Mouse (Mus musculus) left cerebral cortex, postnatal 4 days (tissue): ENCODE data around the gene Prokr1. TPM values are rescaled to one million over a fixed set of nuclear protein-coding genes. Genes with fewer than 3 reads are reported as not detected.
"Not testable (repeated sequence)": the region's sequence is repeated elsewhere in the genome, so short reads cannot be mapped to it uniquely, and the experiment has no call there.

Source experiments
- DNase-seq: peaks from one replicate; pipeline ENCODE4 v3.0.0-alpha.2; 2022
- intact Hi-C: fragments of 180-260 bp; cut with DNase I; formaldehyde crosslinking; loops from one replicate; pipeline ENCODE4 v1.15.1; 2025
- total RNA-seq, 2 experiments: library from RNA; stranded (reverse); gene quantifications; 2 replicates each; pipeline ENCODE4 v1.2.3; 2021

The Prokr1 gene
- total RNA-seq, 2 experiments from 2014 or later: 0.94 to 1.0 TPM

DNA sequence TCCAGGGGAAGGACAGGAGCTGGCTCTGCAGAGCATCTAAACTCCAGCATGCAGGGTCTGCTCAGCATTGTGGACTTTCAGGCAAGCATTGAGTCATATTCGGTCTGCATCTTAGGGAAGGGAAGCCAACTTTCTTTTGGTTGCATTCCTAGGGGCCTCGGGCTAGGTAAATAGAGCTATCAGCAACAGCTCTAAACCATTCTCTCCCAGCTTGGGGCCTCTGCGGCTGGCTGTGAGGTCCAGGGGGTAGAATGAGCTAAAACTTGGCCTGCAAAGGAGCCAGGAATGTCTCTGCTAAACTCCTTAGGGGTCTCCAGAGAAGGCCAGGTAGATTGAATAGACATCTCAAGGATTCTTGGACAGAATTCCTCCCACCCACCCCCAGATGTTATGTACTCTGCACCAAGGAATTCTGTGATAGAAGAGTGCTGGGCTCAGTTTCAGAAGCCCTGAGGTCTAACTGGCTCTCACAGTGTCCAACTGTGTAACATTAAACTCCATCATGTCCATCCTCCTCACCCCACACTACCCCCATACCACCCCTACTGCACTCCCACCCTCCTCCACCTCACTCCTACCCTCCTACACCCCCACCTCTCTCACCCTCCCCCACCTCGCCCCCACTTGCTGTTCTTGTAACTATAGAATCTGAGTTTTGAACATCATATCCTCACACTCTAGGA, 13.8 kb downstream of the Prokr1 start:
- no peak for DNase-seq
- intact Hi-C loops: loop anchor here (10.0 kb wide), 1 partner anchor 88 kb away; no protein-coding TSS in a partner anchor

GRCm38 (mm10) chr6:87571863-87572262, 18.7 kb downstream of the Prokr1 start:
- DNase-seq: not testable (repeated sequence)
- intact Hi-C loops: loop anchor here (10.0 kb wide), 1 partner anchor 93 kb away; no protein-coding TSS in a partner anchor

DNA sequence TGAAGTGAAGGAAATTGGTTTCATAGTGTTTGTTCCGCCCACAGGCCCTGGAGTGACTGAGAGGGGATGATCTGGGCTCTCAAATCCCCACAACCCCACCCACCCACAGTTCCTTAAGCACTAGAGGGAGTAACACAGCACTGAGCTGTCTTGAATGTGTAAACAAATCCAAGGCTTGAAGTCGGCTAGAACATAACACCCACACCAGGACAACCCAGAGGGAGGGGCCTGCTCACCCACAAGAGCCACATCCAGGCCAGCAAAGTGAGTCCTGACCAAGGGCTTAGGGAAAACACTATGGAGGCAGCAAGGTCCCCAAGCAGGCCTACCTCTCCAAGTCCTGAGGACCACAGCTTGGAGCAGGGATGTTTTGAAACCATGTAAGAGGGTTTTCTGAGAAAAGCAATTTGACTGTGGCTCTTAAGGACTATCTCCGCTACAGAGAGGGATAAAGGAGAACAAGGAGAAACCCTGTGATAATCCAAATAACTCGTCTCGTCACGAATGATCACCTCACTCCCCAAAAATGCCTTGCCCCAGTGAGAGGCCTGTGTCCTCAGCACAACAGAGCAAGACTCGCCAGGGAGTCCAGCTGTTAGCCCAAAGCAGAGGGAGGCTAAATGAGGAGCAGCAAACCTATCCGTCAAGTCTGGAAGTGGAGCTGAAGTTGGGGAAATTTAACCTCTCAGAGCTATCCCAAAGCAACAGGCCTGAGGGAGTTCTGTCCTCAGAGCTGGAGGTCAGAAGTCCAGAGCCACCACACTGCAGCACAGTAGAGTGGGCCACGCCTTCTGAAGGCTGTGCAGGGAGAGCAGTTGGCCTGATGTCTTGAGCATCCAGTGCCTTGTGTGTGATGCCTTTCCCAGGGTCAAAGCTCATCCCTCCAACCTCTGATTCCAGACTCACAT, 22.6 kb downstream of the Prokr1 start:
- intact Hi-C loops: no loop called here
- DNase-seq: no peak

DNA sequence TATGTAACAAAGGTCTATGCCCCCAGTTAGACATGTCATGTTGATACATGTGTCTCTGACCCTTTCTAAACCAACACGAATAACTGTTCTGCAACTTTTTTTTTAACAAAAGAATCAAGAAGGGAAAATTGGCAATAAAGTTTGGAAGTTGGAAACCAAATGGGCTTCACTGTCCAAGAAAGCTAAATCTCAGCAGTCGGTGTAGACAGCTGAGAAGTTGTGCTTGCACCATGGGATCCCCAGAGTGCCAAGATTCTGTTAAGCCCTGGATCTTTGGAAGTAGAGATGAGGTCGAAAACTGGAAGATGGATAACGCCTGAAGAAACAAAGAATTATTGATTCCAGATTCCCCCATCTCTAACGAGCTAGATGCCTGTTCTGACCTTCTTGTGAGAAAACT, 25.4 kb downstream of the Prokr1 start:
- intact Hi-C loops: no loop called here

GRCm38 (mm10) chr6:87564356-87564755, 26.2 kb downstream of the Prokr1 start:
- intact Hi-C loops: no loop called here
- DNase-seq: no peak

More for the DNA sequence above, 25.4 kb downstream of the Prokr1 start:
- no peak for DNase-seq

- no peak for DNase-seq
- intact Hi-C loops: no loop called here
Measured at GRCm38 (mm10) chr6:87553724-87554123, 36.8 kb downstream of the Prokr1 start.

DNA sequence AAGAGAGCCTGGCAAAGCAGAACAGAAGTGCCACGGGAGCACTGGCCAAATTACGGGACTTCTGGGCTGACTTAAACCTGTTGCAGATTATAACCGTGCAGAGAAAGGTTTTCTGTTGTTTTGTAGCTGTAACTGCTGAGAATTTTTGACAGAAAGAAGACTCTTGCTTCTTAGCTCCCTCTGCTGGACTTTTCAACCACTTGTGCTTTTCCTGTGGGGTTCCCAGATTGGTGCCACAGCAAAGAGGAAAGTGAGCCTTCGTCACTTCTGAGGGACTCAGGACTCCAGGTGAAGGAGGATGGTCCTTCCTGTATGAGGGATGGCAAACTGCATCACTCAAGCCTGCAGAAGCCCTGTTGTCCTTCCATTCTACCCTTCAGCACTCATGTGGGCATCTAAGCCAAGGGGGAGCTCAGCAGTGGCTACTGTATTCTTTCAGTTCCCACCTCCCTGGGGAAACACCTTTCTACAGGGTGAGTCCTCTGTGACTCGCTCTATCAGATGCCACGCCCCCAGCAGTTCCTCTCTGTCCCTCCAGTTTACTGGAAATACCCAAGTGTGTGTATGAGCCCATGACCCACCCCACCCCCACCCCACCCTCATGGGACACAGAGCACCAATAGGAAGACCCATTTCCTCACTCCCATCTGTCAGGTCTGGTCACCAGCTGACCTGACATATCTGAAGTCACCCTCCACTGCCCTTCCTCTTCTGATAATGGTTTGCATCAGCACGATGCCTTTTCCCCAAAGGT, 38.3 kb downstream of the Prokr1 start:
- no peak for DNase-seq
- intact Hi-C loops: no loop called here

DNA sequence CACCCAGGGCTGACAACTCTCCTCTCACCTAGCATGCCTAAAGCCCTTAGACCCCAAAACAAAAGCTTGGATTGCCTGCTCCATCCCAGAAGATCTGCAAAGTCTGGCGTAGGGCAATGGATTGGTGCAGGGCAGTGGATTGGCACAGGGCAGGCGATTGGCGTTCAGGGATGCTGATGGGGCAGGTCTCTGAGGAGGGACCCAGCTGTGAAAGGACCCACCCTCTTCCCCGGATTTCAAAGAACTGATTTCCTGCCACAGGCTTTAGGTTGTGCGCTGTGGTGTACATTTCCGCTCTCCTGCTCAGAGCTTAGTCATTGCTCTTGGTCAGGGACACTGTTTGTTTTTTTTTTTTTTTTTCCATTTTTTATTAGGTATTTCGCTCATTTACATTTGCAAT, 42.7 kb downstream of the Prokr1 start:
- DNase-seq: no peak
- intact Hi-C loops: no loop called here

DNA sequence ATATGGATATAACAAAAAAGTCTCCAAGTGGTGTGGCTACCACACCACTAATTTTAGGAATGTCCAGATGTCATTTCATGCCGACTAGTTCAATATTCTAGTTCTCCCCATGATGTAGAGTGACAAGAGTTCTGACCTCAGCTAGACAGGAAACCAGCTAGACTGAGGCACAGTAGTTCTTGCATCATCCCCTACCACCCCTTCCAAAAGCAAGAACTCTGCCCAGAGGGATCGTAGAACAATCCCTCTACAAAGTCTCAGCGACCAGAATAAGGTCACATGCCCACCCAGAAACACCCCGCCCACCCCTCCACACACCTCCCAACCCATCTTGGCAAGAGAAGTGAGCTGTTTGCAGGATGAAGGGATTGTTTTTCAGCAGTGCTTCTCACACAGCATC, 43.1 kb downstream of the Prokr1 start:
- intact Hi-C loops: no loop called here
- no peak for DNase-seq

GRCm38 (mm10) chr6:87545331-87546217, 45.0 kb downstream of the Prokr1 start:
- intact Hi-C loops: no loop called here
- DNase-seq: peak; percentile 34

- intact Hi-C loops: no loop called here
- no peak for DNase-seq
Measured at GRCm38 (mm10) chr6:87542027-87542426, 48.5 kb downstream of the Prokr1 start.

- DNase-seq: no peak
- intact Hi-C loops: no loop called here
Measured at GRCm38 (mm10) chr6:87541171-87541571, 49.4 kb downstream of the Prokr1 start.

- no peak for DNase-seq
Measured at GRCm38 (mm10) chr6:87538376-87539270, 51.9 kb downstream of the Prokr1 start.

DNA sequence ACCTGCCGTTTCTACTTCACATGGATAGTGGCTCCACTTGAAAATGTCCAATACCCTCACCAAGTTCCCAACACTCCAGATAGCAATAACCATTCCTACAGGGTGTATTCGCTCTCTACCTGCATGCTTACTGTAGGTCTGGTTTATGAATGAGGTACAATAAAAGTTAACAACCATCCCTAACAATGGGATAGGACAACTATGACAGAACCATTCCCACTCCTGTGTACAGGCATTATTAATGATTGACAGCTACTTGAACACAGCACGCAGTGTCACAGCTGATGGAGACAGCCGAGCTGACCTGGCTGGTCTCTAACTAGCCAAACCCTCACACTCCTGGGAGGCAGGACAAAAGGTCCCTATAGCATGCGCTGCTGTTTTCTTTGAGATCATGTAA, 52.9 kb downstream of the Prokr1 start:
- DNase-seq: no peak
- intact Hi-C loops: no loop called here

More at GRCm38 (mm10) chr6:87538376-87539270, 51.9 kb downstream of the Prokr1 start:
- intact Hi-C loops: no loop called here

DNA sequence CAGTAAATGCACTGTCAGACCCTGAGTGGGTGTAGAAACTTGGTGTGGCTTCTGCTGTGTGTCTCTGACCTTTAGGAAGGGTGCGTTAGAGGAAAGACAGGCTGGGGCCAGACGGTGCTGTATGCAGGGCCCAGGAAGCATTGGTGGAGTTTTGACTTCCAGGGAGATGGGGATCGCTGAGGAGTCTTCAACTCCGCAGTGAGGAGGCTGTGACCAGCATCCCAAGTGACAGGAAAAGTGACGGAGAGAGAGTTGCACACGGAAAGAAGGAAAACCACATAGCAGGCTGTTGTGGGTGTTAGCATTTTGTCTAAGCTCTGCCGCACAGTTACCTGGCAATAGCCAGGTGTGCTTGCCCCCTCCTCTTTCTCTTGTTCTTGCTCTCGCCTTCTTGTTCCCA, 54.3 kb downstream of the Prokr1 start:
- intact Hi-C loops: no loop called here
- no peak for DNase-seq

DNA sequence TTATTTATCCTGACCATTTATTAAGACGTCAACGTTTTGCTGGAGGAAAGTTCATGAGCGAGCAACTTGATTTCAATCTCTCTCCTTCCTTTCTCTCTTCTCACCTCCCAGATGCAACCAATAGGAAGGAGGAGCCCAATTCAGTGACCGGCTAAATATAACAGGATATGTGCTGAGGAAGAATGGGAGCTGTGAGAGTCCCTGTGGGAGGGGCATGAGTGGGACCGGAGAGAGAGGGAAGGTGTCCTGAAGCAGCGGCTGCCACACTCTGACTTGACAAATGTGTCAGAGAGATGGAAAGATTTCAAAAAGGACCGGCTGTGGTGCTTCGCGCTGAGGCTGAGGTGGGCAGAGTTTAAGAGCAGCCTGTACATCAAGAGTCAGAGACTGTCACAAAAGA, 54.9 kb downstream of the Prokr1 start:
- intact Hi-C loops: no loop called here
- no peak for DNase-seq

DNA sequence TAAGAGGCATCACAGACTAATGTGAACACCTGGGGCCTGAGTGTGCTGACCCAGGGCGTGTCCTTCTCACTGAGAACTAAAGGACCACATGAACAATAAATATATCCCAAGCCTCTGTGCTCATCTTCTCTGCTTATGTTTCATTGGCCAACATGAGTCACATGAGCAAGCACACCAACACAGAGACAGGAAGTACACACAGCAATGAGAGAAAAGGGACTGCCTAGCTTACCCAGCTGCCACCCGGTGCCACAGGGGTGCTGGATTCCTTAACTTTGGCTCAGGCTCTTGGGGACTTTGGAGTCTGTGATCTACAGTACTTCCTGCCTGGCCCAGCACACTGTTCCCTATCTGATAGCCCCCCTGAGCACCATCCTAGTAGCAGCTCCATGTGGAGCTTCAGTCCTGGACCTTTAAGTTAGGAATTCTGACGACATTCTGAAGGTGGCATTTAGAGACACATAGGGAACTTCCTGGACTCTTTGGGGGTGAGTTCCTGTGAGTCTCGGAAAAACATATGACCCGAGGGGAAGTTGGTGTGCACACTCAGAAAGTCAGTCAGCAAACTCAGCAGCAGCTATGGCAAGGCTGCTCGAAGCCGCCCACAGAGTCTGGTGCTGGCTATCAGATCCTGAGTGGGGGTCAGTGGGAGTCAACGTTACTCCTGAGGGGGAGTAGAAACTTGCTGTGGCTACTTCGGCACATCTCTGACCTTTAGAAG, 55.5 kb downstream of the Prokr1 start:
- DNase-seq: no peak
- intact Hi-C loops: no loop called here

DNA sequence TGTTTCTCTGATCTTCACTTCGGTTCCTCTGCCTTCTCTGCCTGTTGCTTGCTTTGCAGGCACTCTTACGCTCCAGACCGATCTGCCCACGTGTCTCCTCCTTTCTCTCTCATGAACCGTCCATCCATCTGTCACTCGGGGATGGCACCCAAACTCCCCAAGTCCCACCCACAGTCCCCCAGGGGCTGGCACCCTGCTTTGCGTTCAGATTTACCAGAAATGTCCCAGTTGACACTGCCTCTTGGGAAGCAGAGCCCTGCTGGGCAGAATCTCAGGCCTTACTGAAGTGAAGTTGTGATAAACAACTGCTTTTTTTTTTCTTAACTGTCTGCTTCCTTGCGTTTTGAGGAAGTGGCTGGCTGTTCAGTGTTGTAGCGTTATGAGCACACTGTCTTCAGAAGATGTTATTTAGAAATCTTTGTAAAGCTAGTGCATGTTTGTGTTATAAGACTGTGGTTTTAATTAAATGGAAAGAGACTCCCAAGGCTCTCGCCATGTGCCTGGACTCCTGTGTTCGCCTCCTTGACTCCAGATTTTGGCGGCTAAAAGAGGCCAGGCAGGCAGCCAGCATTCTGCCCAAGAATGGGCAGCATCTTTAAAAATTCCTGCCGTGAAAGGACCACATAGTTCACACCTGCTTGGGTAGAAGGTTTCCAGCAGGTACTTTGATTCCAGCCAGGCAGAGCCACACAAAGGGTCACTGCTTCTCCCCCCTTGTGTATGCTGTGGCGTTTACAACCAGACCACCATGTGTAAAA, 57.4 kb downstream of the Prokr1 start, which contains the start of gene Arhgap25:
Gene Arhgap25 (minus strand): TSS at position 307 of the 758 bp plus-strand sequence.
- DNase-seq: peak; percentile 40
- intact Hi-C loops: no loop called here
